Mouse (Mus musculus) embryo, embryonic 11.5 days (tissue): ENCODE results near the gene Shbg.

Source experiments
- DNase-seq: peaks from one replicate; pipeline ENCODE4 v3.0.0-alpha.2; 2012; ENCODE audit warnings: low read depth, low spot score

Shbg gene

DNA sequence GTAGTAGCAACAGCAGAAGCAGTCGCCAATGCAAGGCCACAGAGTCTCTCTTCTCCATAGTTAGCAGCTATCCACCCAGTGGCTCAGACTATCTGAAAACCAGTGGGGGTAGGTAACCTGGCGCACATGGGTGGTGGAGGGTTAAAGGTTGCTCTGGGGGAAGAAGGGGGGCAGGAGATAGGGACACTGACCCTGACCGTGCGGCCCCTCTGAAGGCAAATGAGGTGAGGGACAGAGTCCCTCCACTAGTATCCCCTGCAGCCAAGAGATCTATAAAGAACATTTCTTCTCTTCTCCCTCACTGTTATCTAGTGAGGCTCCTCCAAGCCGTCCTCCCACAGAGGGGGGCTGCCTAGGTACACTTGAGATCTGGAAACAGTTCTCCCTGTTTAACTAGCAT, at the start of gene Shbg:
Gene Shbg, minus strand, starts transcription at position 101 of the 400 bp plus-strand sequence.
- no peak for DNase-seq

DNA sequence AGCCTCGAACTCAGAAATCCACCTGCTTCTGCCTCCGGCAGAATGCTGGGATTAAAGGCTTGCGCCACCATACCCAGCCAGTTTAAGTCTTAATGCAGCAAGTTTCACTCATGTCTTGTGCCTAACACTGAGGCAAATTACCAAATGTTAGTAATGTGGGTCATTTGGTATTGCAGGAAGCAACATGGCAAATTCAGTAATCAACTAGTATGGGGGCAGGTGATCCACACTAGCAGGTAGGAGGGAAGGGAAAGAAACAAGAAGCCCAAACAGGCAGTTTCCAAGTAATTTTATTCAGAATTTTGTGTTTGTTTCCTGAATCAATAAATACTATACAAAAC, 48.9 kb upstream of the Shbg start:
- DNase-seq, result no peak

DNA sequence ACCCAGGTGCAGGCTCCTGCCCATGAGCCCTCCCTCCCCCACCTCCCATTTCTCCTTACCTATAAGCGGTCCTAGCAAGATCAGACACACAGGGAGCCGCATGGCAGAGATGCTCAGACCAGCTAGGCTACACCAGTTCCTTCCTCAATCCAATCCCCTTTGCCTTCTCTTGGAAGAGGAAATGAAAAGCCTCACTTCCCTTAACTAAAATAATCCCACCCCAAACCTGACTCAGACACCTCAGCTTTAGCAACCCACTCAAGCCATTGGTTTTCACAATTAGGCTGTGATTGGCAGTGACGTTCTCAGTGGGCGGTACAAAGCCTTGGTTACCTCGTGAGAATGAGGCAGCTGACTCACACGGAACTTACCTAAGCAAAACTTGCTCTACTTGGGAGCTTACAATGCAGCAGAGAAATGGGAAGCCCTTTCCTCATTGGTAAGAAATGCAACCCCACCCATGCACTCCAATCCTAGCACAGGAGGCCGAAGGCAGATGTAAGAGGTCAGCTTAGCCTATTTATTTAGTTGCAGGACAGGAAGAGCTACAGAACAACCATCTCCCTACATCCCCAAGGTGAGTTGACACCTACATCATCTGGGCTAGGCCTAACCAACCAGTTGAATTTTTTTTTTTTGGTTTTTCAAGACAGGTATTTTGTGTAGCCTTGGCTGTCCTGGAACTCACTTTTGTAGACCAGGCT, 48.4 kb upstream of the Shbg start, which contains the start of gene Cd68:
Gene Cd68, minus strand, starts transcription at position 193 of the 704 bp plus-strand sequence.
- DNase-seq, result no peak

DNA sequence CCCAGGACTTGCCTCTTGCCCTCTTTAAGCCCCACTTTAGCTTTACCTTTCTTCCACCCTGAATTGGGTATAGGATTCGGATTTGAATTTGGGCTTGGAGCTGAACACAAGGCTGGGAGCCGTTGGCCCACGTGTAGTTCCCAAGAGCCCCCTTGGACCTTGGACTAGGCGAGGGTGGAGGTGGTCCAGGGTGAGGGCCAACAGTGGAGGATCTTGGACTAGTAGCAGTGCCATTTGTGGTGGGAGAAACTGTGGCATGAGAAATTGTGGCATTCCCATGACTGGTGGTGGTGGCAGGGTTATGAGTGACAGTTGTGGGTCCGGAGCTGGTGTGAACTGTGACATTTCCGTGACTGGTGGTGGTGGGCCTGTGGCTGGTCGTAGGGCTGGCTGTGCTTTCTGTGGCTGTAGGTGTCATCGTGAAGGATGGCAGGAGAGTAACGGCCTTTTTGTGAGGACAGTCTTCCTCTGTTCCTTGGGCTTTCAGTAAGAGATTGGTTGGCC, 47.8 kb upstream of the Shbg start:
- no peak for DNase-seq

DNA sequence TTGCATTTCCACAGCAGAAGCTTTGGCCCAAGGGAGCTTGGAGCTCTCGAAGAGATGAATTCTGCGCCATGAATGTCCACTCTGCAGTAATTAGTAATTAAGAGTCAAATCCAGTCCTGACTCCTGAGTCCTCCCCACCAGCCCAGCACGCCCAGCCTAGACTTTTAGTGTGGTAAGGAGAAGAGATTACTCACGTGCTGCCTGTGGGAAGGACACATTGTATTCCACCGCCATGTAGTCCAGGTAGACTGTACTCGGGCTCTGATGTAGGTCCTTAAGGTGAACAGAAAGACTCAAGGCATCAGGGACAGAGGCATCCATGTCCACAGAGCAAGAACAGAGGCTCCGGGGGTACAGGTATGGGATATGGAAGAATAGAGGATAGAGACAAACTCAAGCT, 47.1 kb upstream of the Shbg start:
- no peak for DNase-seq

DNA sequence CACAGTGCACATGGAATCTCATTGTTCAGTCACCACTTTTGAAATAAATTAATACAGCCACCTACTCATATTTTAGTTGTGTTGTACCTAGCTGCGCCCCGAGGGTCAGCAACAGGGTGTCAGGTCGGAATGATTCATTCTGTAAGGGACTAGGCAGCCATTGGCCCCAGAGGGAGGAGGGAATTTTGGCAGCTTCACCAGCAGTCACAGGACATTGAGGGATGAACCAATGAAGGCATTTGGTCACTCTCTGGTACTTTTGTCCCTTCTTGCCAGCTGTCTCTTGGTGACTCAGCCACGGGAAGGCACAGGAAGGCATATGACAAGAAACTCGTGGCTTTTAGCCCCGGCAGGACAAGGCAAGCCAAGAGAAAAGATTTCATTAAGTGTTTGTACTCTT, 46.1 kb upstream of the Shbg start:
- DNase-seq, result no peak

DNA sequence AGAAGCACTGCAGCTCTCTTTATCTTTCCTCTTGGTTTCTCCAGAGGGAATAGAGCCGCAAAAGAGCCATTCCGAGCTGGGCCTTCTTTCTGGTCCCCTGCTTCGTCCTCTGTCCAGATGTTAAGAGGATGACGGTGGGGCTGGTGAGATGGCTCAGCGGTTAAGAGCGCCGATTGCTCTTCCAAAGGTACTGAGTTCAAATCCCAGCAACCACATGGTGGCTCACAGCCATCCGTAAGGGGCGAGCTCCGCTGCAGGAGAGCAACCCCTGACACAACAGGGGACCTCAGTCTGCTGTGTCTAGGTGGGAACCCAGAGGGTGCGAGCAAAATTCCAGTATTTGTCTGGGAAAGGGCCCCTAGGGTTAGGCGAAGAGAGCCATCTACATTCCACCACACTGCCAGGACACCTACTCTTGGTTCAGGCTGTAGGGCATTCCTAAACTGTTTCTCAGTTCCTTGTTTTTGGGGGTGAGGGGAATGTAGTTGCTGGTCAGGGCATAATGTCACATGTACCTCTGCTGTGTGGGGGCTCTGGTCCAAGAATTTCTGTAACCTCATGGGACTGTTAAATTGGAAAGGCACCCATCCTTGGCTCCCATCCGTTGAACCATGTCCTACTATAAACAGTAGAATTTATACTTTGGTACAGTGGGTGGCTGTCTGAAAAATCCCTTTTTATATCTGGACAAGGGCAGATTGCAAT, 45.4 kb upstream of the Shbg start:
- no peak for DNase-seq

DNA sequence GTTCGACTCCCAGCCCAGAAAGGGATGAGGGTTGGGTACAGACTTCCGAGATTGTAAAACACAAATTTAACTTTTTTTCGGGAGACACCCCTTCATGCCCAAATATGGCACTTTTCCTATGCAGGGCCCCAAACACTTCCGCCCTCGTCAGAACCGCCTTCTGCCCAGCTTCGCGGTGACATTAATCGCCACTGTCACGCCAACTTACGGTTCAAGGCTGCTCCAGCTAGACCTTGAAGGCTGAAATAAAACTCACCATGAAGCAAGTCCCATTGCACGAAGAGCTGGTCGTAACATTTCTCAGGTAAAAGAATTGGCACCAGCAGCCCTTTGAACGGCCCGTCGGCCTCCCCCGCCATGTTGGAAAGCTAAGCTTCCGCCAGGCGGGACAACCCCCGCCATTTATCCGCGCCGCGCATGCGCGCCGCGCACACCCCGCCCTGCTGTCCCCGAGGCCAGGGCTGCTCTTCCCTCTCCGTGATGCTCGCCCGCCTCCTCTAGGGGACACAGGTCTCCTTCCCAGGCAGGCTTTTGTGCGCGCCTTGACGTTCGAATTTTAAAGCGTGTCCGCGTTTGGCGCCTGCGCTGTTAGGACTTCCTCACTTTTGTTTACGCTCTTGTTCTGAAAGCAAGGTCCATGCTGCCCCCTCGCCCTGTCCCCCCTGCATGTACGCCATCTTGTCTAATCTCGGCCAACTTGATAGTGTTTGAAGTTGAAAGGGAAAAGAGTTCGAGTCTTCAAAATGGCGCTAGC, 44.7 kb upstream of the Shbg start, which contains the start of gene Mpdu1:
Gene Mpdu1, minus strand, starts transcription at position 430 of the 754 bp plus-strand sequence.
- DNase-seq, result peak; percentile 95

DNA sequence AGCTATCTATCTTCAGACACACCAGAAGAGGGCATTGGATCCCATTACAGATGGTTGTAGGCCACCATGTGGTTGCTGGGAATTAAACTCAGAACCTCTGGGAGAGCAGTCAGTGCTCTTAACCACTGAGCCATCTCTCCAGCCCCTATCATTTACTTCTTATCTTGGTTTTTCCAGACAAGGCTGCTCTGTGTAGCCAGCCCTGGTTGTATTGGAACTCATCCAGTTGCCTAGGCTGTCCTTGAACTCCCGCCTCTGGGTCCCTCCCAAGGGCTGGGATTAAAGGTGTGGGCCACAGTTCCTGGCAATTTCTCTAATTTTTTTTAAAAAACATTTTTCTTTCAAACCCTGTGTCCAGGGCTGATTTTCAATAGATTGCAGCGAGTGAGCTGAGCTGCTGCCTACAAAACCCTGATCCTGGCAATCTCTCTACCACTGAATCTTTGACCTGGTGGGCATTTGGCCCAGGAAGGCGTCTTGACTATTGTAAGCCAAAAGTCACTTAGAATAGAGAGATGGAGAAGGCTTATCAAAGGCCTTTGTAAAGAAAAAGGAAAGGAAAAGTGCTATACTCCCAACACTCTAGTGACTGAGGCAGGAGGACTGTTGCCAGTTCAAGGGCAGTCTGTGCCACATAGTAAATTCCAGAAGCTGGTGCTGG, 43.6 kb upstream of the Shbg start:
- no peak for DNase-seq

DNA sequence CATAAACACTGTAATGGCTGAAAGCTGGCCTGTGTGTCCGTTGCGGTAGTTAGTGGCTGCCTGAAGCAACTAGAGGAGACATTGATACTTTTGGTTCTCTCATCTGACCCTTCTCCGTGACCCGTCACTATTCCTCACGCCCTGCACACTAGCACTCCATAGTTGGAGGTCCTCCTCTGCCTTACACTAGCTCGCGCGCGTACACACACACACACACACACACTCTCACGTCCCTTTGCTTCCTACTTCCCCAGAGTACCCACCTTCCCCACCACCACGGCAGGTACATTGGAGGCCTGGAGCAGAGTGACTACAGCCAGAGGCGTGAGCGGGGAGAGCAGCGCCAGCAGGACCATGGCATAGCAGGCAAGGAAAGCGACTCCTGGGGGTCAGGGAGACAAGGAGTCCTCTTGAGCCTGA, 39.8 kb upstream of the Shbg start:
- no peak for DNase-seq

DNA sequence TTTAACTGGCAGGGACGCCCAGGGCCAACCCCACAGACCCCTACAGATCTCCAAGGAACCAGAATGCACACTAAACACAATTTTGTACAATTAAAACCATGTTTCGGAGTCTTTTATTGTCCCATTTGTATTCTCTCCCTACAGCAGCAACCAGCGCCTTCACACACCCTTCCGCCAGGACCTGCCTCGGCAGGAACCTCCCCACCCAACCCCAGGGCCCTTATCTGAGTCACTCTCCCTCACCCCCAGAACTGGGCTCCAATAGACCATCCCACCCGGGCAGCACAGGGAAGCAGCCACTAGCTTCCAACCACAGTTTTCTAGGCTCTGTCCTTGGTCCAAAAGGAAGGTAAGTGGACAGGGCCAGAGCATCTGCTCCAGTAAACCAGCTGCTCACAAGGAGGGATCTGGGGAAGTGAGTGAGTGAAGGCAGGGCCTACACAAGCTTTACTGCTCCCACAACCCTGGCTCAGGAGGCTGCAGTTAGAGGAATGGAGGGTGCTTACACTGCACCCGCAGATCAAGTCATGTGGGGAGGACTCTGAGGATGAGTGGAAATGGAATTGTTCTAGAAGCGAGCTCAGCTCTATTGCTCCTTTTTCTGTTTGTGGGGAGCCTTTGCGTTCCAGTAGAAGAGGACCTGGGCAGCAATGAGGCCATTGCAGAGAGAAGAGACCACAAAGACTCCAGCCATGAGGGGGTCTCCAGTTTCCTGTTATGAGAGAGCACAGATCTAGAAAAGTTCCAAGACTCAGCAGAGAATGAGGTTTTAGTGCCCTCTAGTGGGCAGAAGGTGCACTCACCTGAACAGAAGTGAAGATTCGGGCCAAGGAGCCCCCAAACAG, 39.1 kb upstream of the Shbg start:
- DNase-seq, result peak; percentile 56

DNA sequence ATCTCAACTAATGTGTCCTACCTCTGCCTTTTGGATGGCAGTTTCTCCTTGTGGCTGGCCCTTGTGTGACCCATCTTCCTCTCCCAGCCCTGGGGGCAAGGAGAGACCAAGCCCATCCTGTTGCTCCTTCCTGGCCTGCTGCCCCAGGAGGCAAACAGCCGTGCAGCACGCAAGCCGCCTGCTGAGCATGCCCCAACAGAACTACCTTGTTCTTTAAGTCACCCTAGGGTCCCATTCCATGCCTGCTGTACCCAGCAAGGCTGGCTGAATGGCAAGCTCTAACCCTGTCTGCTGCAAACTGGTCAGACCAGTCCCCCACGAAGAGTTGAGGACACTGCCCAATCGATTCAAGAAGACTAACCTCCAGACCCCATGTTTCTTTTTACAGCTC, 38.4 kb upstream of the Shbg start:
- DNase-seq, result no peak

DNA sequence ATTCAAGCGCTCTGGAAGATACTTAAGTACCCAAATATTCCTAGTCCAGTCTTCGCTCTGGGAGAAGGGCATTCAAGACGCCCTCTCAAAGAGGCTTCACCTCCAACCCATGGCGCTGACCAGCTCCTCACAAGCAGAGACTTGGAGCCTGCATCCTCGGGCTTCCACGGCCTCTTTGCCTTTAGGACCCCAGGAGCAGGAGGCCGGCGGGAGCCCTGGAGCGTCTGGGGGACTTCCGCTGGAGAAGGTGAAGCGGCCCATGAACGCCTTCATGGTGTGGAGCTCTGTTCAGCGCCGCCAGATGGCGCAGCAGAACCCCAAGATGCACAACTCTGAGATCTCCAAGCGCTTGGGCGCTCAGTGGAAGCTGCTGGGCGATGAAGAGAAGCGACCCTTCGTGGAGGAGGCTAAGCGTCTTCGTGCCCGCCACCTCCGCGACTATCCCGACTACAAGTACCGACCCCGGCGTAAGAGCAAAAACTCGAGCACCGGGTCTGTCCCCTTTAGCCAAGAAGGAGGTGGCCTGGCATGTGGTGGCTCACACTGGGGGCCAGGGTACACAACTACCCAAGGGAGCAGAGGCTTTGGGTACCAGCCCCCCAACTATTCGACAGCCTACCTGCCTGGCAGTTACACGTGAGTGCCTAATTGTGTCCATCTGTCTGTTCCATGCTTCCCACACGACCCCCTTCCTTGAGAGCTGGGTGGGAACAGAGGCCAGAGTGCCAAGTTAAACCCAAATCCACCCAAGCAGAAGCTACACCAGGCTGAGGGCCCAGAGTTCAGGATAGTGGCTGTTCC, 37.8 kb upstream of the Shbg start, which contains the start of gene Sox15:
Gene Sox15, plus strand, starts transcription at position 51 of the 801 bp plus-strand sequence.
- DNase-seq, result peak; percentile 77

DNA sequence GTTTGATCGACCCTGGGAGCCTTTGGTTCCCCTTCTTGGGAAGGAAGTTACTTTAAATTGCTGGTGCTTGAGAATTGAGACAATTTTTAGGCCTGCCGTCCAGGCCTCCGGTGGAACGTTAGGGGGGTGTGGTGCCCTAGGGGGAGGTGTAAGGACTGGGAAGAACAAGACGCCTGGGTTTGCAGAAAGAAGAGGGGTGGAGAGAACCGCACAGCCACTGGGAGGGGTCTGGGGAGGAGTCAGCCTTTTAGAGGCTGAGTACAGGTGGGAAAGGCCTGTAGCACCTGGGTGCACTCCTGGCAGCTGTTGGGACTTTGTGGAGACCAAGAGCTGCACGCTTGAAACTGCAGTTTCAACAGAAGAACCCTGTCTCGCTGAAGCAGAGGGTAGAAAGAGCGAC, 37.1 kb upstream of the Shbg start:
- DNase-seq, result no peak

DNA sequence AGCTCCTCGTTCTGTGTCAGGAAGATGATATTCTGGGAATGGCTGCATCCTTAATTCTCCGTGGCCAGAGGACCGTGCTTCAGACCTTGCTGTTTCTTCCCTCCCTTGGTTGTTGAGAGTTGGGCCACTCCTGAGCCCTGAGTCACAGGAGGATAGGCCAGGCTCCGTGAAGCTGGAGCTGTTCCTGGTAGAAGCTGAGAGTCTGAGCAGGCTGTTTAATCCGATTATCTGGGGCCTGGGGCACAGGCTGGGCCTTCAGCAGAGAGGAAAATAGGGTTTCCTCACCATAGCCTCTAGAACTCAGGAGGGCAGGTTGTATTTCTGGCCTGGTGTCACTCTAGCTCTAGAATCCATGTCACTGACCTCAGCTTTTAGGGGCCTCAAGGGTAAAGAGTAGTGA, 35.7 kb upstream of the Shbg start:
- DNase-seq, result no peak

DNA sequence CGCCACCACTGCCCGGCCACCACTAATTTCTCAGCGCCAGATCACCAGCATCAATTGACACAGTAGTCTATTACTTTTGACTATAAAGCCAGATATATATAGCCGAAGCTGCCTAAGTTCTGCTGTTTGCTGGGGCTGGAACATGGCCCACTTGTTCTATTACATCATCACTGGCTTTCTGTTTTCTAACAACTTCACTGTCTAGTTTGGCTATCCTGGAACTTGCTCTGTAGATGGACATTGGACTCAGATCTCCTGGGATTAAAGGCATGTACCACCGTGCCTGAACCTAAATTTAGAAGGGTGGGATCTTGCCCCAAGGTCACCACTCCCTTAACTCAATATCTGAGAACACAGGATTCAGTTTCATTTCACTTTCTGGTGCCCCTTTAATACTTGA, 28.2 kb upstream of the Shbg start:
- no peak for DNase-seq

DNA sequence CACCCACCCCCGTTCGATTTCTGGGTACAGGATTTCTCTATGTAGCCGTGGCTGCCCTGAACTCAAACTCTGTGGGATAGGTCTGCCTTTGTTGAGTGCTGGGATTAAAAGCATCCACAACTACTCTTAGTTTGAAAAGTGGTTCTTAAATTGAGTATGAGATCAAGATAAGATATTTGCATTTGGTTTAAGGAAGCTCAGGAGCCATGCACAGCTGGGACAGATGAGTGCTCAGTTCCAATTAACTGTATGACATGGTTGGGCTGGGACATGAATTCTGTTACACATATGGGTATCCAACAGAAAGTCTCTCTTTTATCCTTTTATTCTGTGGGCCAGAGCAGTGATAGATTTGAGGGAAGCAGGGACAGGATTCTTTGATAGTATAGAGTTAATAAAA, 17.8 kb upstream of the Shbg start:
- DNase-seq, result no peak

DNA sequence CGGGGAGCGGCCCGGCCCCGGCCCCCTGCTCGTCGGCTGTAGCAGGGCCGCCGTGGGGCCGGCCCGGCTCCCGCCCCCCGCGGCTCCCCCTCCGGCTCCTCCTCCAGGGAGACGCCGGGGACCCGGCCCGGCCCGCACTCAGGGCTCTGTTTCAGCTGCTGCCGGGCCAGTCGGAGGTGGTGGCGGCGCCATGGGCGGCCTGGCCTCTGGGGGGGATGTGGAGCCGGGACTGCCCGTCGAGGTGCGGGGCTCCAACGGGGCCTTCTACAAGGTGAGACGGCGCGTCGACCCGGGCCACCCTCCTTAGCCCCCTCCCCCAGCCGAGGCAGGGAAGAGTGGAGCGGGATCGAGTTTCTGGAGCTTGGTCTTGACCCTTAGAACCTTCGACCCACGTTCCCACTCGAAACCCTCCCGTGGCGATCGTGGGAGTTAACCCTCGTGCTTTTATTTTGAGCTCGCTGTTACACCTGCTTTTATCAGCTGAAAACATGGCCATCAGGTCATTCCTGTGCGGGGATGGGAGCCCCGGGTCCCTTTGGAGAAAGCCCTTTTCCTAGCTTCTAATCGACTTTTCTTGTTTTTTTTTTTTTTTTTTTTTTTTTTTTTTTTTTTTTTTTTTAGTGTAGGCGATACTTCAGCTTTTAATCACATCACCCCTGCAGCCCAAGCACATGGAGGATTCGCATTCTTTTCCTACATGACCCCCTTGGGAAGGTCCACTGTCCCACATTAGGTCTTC, 15.6 kb upstream of the Shbg start:
- peak; percentile 29 for DNase-seq
